Mouse (Mus musculus) brain, embryonic 14.5 days (tissue): ENCODE data around the gene Prn.

Source experiments
- CTCF ChIP-seq: fragments of 200-500 bp; IDR thresholded peaks from 2 replicates; pipeline ENCODE4 v1.5.1; 2012; ENCODE audit warnings: inconsistent platforms, mild to moderate bottlenecking, moderate library complexity, borderline replicate concordance; ENCODE audit not compliant: insufficient read depth, insufficient read length; ENCODE audit errors: extremely low read depth
- POLR2A ChIP-seq: fragments of 200-500 bp; IDR thresholded peaks from 2 replicates; pipeline ENCODE4 v1.6.1; 2012; ENCODE audit warnings: mild to moderate bottlenecking, inconsistent platforms, borderline replicate concordance; ENCODE audit not compliant: poor library complexity, insufficient read depth, insufficient read length, severe bottlenecking; ENCODE audit errors: extremely low read depth

DNA sequence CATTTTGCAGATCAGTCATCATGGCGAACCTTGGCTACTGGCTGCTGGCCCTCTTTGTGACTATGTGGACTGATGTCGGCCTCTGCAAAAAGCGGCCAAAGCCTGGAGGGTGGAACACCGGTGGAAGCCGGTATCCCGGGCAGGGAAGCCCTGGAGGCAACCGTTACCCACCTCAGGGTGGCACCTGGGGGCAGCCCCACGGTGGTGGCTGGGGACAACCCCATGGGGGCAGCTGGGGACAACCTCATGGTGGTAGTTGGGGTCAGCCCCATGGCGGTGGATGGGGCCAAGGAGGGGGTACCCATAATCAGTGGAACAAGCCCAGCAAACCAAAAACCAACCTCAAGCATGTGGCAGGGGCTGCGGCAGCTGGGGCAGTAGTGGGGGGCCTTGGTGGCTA, 26.7 kb downstream of the Prn start:
- TF ChIP-seq CTCF (no peak), POLR2A (no peak)
